Mouse (Mus musculus) myocyte (in vitro differentiated cells): ENCODE data around the gene Creb3l4. TPM values are rescaled to one million over a fixed set of nuclear protein-coding genes. Genes with fewer than 3 reads are reported as not detected.

Experiments
- H3K27me3 ChIP-seq: one replicate; pipeline ENCODE4 v1.6.1; 2011; ENCODE audit not compliant: control insufficient read depth, insufficient read depth, insufficient read length
- H3K36me3 ChIP-seq: one replicate; pipeline ENCODE4 v1.6.1; 2011; ENCODE audit not compliant: control insufficient read depth, insufficient read depth
- H3K4me2 ChIP-seq: one replicate; pipeline ENCODE4 v1.6.1; 2011; ENCODE audit warnings: low read depth, control low read depth
- H3K4me3 ChIP-seq: one replicate; pipeline ENCODE4 v1.5.1; 2011; ENCODE audit warnings: mild to moderate bottlenecking, control low read depth, moderate library complexity
- H3K79me2 ChIP-seq: one replicate; pipeline ENCODE4 v1.6.1; 2011; ENCODE audit not compliant: control insufficient read depth, insufficient read depth
- H3ac ChIP-seq: one replicate; pipeline ENCODE4 v1.6.1; 2011; ENCODE audit not compliant: control insufficient read depth, insufficient read length
- CEBPB ChIP-seq: IDR thresholded peaks from 2 replicates; pipeline ENCODE4 v1.6.1; 2011; ENCODE audit warnings: mild to moderate bottlenecking, moderate library complexity; ENCODE audit not compliant: poor library complexity, insufficient read depth, severe bottlenecking
- E2F4 ChIP-seq: IDR thresholded peaks from one replicate; pipeline ENCODE4 v1.6.1; 2011; ENCODE audit warnings: mild to moderate bottlenecking, control low read depth, moderate library complexity; ENCODE audit not compliant: insufficient read depth
- MYOD1 ChIP-seq, 3 experiments: IDR thresholded peaks; one replicate each; pipeline ENCODE4 v1.6.1; 2011; ENCODE audit warnings: control low read depth in 2 of 3, low read depth in 2 of 3, mild to moderate bottlenecking in 2 of 3, moderate library complexity in 1 of 3; ENCODE audit not compliant: insufficient read length in 2 of 3, control insufficient read depth in 1 of 3
- POLR2A ChIP-seq: IDR thresholded peaks from one replicate; pipeline ENCODE4 v1.6.1; 2011; ENCODE audit warnings: low read depth, mild to moderate bottlenecking, control low read depth, moderate library complexity; ENCODE audit not compliant: insufficient read length
- POLR2AphosphoS2 ChIP-seq: IDR thresholded peaks from one replicate; pipeline ENCODE4 v1.6.1; 2011; ENCODE audit warnings: low read depth, control low read depth; ENCODE audit not compliant: insufficient read length
- REST ChIP-seq: IDR thresholded peaks from one replicate; pipeline ENCODE4 v1.6.1; 2011; ENCODE audit warnings: mild to moderate bottlenecking, control low read depth, moderate library complexity; ENCODE audit not compliant: insufficient read depth, insufficient read length
- TCF3 ChIP-seq: IDR thresholded peaks from one replicate; pipeline ENCODE4 v1.6.1; 2011; ENCODE audit warnings: low read depth, control low read depth; ENCODE audit not compliant: insufficient read length
- USF1 ChIP-seq: IDR thresholded peaks from one replicate; pipeline ENCODE4 v1.6.1; 2011; ENCODE audit warnings: low read depth, mild to moderate bottlenecking, control low read depth, moderate library complexity
- polyA plus RNA-seq: library from polyadenylated mRNA; unstranded; fragments of >200 nt; fragmentation: generic; extraction: Trizol; gene quantifications from one replicate; pipeline ENCODE4 v1.2.1, GENCODE M21; 2012; ENCODE audit warnings: missing spikeins

The Creb3l4 gene
- polyA plus RNA-seq, 1 experiment = 0.22 TPM

- TF ChIP-seq MYOD1 (IDR thresholded peaks at IDR 0.05; ENCODE audit: control insufficient read depth in 1 of 3, insufficient read length in 2 of 3, low read depth in 2 of 3) (no peak), USF1 (no peak), POLR2A (no peak)
- Histone ChIP-seq H3K79me2 (no peaks in the 10 kb centered on the region), H3K4me3 (no peak overlapping the region)
Measured at GRCm38 (mm10) chr3:90195644-90196043, 47.7 kb downstream of the Creb3l4 start.

GRCm38 (mm10) chr3:90194759-90195158, 48.6 kb downstream of the Creb3l4 start:
- Histone ChIP-seq H3K27me3 (no peaks in the 10 kb centered on the region), H3ac (no peak overlapping the region), H3K4me3 (no peak overlapping the region), H3K79me2 (no peaks in the 10 kb centered on the region), H3K4me2 (no peak overlapping the region), H3K36me3 (no peaks in the 10 kb centered on the region)
- TF ChIP-seq TCF3 (no peak), CEBPB (no peak), E2F4 (no peak), REST (no peak), POLR2AphosphoS2 (no peak), POLR2A (no peak), MYOD1 (IDR thresholded peaks at IDR 0.05; ENCODE audit: control insufficient read depth in 1 of 3, insufficient read length in 2 of 3, low read depth in 2 of 3) (no peak)

More at GRCm38 (mm10) chr3:90195644-90196043, 47.7 kb downstream of the Creb3l4 start:
- H3K4me2 ChIP-seq = no peak overlapping the region
- H3K27me3 ChIP-seq = no peaks in the 10 kb centered on the region
- H3ac ChIP-seq = no peak overlapping the region
- no peaks in the 10 kb centered on the region for H3K36me3 ChIP-seq

GRCm38 (mm10) chr3:90190859-90191510, 52.3 kb downstream of the Creb3l4 start:
- Histone ChIP-seq H3K4me2 (no peak overlapping the region), H3ac (no peak overlapping the region), H3K27me3 (no peaks in the 10 kb centered on the region), H3K79me2 (no peaks in the 10 kb centered on the region), H3K36me3 (no peaks in the 10 kb centered on the region), H3K4me3 (no peak overlapping the region)
- TF ChIP-seq POLR2AphosphoS2 (no peak), USF1 (no peak), TCF3 (no peak)

Other genes starting within 250 kb of the Creb3l4 start
- gene Hax1, start 244.7 kb downstream of the Creb3l4 start, polyA plus RNA-seq = 400 TPM
- gene 4933434E20Rik, start 191.9 kb downstream of the Creb3l4 start, polyA plus RNA-seq = 83.8 TPM
- 77.5 TPM for gene Ubap2l, start 190.9 kb downstream of the Creb3l4 start, polyA plus RNA-seq
- 290 TPM for gene Tpm3, start 170.9 kb downstream of the Creb3l4 start, polyA plus RNA-seq
- gene Nup210l, start 139.4 kb downstream of the Creb3l4 start, polyA plus RNA-seq = 0.35 TPM
- 3,699 TPM for gene Rps27, start 29.9 kb downstream of the Creb3l4 start, polyA plus RNA-seq
- 28.1 TPM for gene Rab13, start 29.8 kb downstream of the Creb3l4 start, polyA plus RNA-seq
- gene Jtb, start 11.9 kb downstream of the Creb3l4 start, polyA plus RNA-seq = 39.9 TPM
- gene Slc39a1, start 4.7 kb upstream of the Creb3l4 start, polyA plus RNA-seq = 111 TPM
- gene Crtc2, start 10.7 kb upstream of the Creb3l4 start, polyA plus RNA-seq = 19.9 TPM
- 6.6 TPM for gene Dennd4b, start 21.7 kb upstream of the Creb3l4 start, polyA plus RNA-seq
- 14.7 TPM for gene Gatad2b, start 49.7 kb upstream of the Creb3l4 start, polyA plus RNA-seq
- 3.4 TPM for gene Slc27a3, start 146.4 kb upstream of the Creb3l4 start, polyA plus RNA-seq
- gene Ints3, start 190.1 kb upstream of the Creb3l4 start, polyA plus RNA-seq = 24.2 TPM
- 0.22 TPM for gene Npr1, start 222.4 kb upstream of the Creb3l4 start, polyA plus RNA-seq
- gene Ilf2, start 232.6 kb upstream of the Creb3l4 start, polyA plus RNA-seq = 50.4 TPM
- gene Snapin, start 247.5 kb upstream of the Creb3l4 start, polyA plus RNA-seq = 33.7 TPM